Mouse (Mus musculus): Measurements from ENCODE around the gene Btg1. TPM values are rescaled to one million over a fixed set of nuclear protein-coding genes. Genes with fewer than 3 reads are reported as not detected.

Gene Btg1
- total RNA-seq, 2 experiments from 2014 or later: 14.8 to 15.3 TPM

GRCm38 (mm10) chr10:96663739-96664430, 47.1 kb downstream of the Btg1 start:
- no peak for DNase-seq
